Mouse (Mus musculus): ENCODE data around the gene Myof.

Myof gene

GRCm38 (mm10) chr19:38043281-38043981 is at the start of gene Myof:
Myof (minus strand) TSS chr19:38043577.
- in situ Hi-C loops (cut with MboI, MseI), result no loop called here

- in situ Hi-C loops (cut with MboI, MseI), result loop anchor here (5.0 kb wide), 1 partner anchor 66 kb away; no protein-coding TSS in a partner anchor
Measured at GRCm38 (mm10) chr19:38091512-38091985, 48.2 kb upstream of the Myof start.

- in situ Hi-C loops (cut with MboI, MseI), result no loop called here
Measured at GRCm38 (mm10) chr19:38089358-38089757, 46.0 kb upstream of the Myof start.

- in situ Hi-C loops (cut with MboI, MseI), result no loop called here
Measured at GRCm38 (mm10) chr19:38086948-38087551, 43.7 kb upstream of the Myof start.

- in situ Hi-C loops (cut with MboI, MseI), result no loop called here
Measured at GRCm38 (mm10) chr19:38085841-38086240, 42.5 kb upstream of the Myof start.

- in situ Hi-C loops (cut with MboI, MseI), result no loop called here
Measured at GRCm38 (mm10) chr19:38082931-38083525, 39.7 kb upstream of the Myof start.

GRCm38 (mm10) chr19:38081361-38081760 is 38.0 kb upstream of the Myof start:
- in situ Hi-C loops (cut with MboI, MseI), result no loop called here

GRCm38 (mm10) chr19:38077851-38078540 is 34.6 kb upstream of the Myof start:
- in situ Hi-C loops (cut with MboI, MseI), result no loop called here

- in situ Hi-C loops (cut with MboI, MseI), result no loop called here
Measured at GRCm38 (mm10) chr19:38076251-38076650, 32.9 kb upstream of the Myof start.

- in situ Hi-C loops (cut with MboI, MseI), result no loop called here
Measured at GRCm38 (mm10) chr19:38075051-38075450, 31.7 kb upstream of the Myof start.

GRCm38 (mm10) chr19:38073226-38073625 is 29.8 kb upstream of the Myof start:
- in situ Hi-C loops (cut with MboI, MseI), result loop anchor here (25.0 kb wide), 2 partner anchors 739 to 864 kb away; partner anchors contain the start of genes Hells and Noc3l

GRCm38 (mm10) chr19:38064051-38064450 is 20.7 kb upstream of the Myof start:
- in situ Hi-C loops (cut with MboI, MseI), result loop anchor here (25.0 kb wide), 2 partner anchors 748 to 873 kb away; partner anchors contain the start of genes Hells and Noc3l

- in situ Hi-C loops (cut with MboI, MseI), result loop anchor here (25.0 kb wide), 2 partner anchors 749 to 874 kb away; partner anchors contain the start of genes Hells and Noc3l
Measured at GRCm38 (mm10) chr19:38063201-38063600, 19.8 kb upstream of the Myof start.

- in situ Hi-C loops (cut with MboI, MseI), result loop anchor here (25.0 kb wide), 2 partner anchors 755 to 880 kb away; partner anchors contain the start of genes Hells and Noc3l
Measured at GRCm38 (mm10) chr19:38056931-38057330, 13.6 kb upstream of the Myof start.

GRCm38 (mm10) chr19:38056276-38056675 is 12.9 kb upstream of the Myof start:
- in situ Hi-C loops (cut with MboI, MseI), result loop anchor here (25.0 kb wide), 2 partner anchors 756 to 881 kb away; partner anchors contain the start of genes Hells and Noc3l

GRCm38 (mm10) chr19:38055798-38056197 is 12.4 kb upstream of the Myof start:
- in situ Hi-C loops (cut with MboI, MseI), result loop anchor here (25.0 kb wide), 2 partner anchors 757 to 882 kb away; partner anchors contain the start of genes Hells and Noc3l

GRCm38 (mm10) chr19:38054720-38055192 is 11.4 kb upstream of the Myof start, which contains the start of gene Cep55:
Cep55 (plus strand) TSS chr19:38055011.
- in situ Hi-C loops (cut with MboI, MseI), result loop anchor here (5.0 to 25.0 kb wide), 4 partner anchors 97 to 883 kb away; partner anchors contain the start of genes Fra10ac1, Hells and Noc3l

GRCm38 (mm10) chr19:38054149-38054719 is 10.9 kb upstream of the Myof start:
- in situ Hi-C loops (cut with MboI, MseI), result loop anchor here (5.0 to 25.0 kb wide), 4 partner anchors 97 to 883 kb away; partner anchors contain the start of genes Fra10ac1, Hells and Noc3l

- in situ Hi-C loops (cut with MboI, MseI), result loop anchor here (5.0 to 25.0 kb wide), 4 partner anchors 96 to 884 kb away; partner anchors contain the start of genes Fra10ac1, Hells and Noc3l
Measured at GRCm38 (mm10) chr19:38053227-38054041, 10.1 kb upstream of the Myof start.
